Mouse (Mus musculus): ENCODE data around the gene 2010109A12Rik. TPM values are rescaled to one million over a fixed set of nuclear protein-coding genes. Genes with fewer than 3 reads are reported as not detected.

2010109A12Rik gene
- polyA plus RNA-seq, 1 experiment from 2014 or later = 1.4 TPM

DNA sequence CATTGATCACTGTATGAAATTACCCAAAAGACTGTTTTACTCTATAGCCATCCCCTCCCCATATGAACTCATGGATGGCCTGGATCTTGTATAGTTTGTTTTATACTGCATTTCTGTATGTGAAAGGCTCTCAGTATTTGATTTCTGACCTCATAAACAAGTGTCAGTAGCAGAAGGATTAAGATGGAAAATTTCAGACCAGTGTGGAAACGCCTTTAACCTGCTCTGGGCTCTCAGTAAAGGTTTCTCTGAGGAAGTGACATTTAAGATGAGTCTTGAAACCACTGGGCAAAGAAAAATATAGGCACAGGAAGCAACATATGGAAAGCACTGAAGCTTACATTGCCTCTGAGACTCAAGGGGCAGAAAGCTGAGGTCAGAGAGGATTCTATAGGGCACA lies 1.2 kb downstream of the 2010109A12Rik start:
- Histone ChIP-seq H3K9me3 (ENCODE audit: control insufficient read depth, low read length) (no peaks in the 10 kb centered on the region), H3K36me3 (ENCODE audit: control insufficient read depth, insufficient read depth, low read length) (no peaks in the 10 kb centered on the region), H3K9ac (ENCODE audit: low read depth, low read length) (no peak overlapping the region), H3K27me3 (replicated peaks; ENCODE audit: control insufficient read depth, insufficient read depth, low read length) (no peaks in the 10 kb centered on the region), H3K4me2 (peak overlapping the region; percentile 77; the same call in 1 of the 2 replicates), H3K4me3 (ENCODE audit: low read depth, low read length) (no peak overlapping the region), H3K4me1 (replicated peaks; ENCODE audit: control insufficient read depth, insufficient read depth, low read length) (peaks cover 3% of the 10 kb centered on the region; the same call in 1 of the 2 replicates), H3K27ac (ENCODE audit: low read depth, low read length) (no peak overlapping the region)
- ATAC-seq (replicated peaks; ENCODE audit: low FRiP score) (no peak), DNase-seq (ENCODE audit: low spot score) (no peak)
- 70% methylated on average over 1 of the region's 1 CpGs for WGBS

- Histone ChIP-seq H3K9me3 (ENCODE audit: control insufficient read depth, low read length) (no peaks in the 10 kb centered on the region), H3K27me3 (replicated peaks; ENCODE audit: control insufficient read depth, insufficient read depth, low read length) (no peaks in the 10 kb centered on the region), H3K4me3 (ENCODE audit: low read depth, low read length) (no peak overlapping the region), H3K9ac (ENCODE audit: low read depth, low read length) (no peak overlapping the region), H3K36me3 (ENCODE audit: control insufficient read depth, insufficient read depth, low read length) (no peaks in the 10 kb centered on the region), H3K4me2 (no peak overlapping the region), H3K27ac (ENCODE audit: low read depth, low read length) (no peak overlapping the region), H3K4me1 (replicated peaks; ENCODE audit: control insufficient read depth, insufficient read depth, low read length) (no peaks in the 10 kb centered on the region)
- DNase-seq (ENCODE audit: low spot score) (no peak), ATAC-seq (replicated peaks; ENCODE audit: low FRiP score) (no peak)
- 74% methylated on average over 3 of the region's 3 CpGs for WGBS
Measured at GRCm38 (mm10) chr5:93218375-93218774, 12.1 kb downstream of the 2010109A12Rik start.

- Histone ChIP-seq H3K9me3 (ENCODE audit: control insufficient read depth, low read length) (no peaks in the 10 kb centered on the region), H3K9ac (ENCODE audit: low read depth, low read length) (no peak overlapping the region), H3K36me3 (ENCODE audit: control insufficient read depth, insufficient read depth, low read length) (no peaks in the 10 kb centered on the region), H3K27ac (ENCODE audit: low read depth, low read length) (no peak overlapping the region), H3K4me1 (replicated peaks; ENCODE audit: control insufficient read depth, insufficient read depth, low read length) (no peaks in the 10 kb centered on the region), H3K4me3 (ENCODE audit: low read depth, low read length) (no peak overlapping the region), H3K4me2 (no peak overlapping the region), H3K27me3 (replicated peaks; ENCODE audit: control insufficient read depth, insufficient read depth, low read length) (no peaks in the 10 kb centered on the region)
- no peak for DNase-seq (ENCODE audit: low spot score)
- ATAC-seq (replicated peaks; ENCODE audit: low FRiP score) = no peak
- 71% methylated on average over 3 of the region's 3 CpGs for WGBS
Measured at GRCm38 (mm10) chr5:93221661-93222060, 15.3 kb downstream of the 2010109A12Rik start.

DNA sequence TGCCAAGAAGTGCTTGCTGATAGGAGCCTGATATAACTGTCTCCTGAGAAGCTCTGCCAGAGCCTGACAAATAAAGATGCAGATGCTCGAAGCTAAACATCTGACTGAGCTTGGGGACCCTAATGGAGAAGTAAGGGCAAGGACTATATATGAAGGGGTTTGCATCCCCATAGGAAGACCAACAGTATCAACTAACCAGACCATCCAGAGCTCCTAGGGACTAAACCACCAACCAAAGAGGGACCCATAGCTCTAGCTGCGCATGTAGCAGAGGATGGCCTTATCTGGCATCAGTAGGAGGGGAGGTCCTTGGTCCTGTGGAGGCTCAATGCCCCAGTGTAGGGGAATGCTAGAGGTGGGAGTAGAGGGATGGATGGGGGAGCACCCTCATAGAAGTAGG lies 18.2 kb downstream of the 2010109A12Rik start:
- 83% methylated on average over 2 of the region's 2 CpGs for WGBS
- H3K4me1 ChIP-seq (replicated peaks; ENCODE audit: control insufficient read depth, insufficient read depth, low read length) = 0 out of 2 replicates have a peak, but pooled peaks cover 3% of the 10 kb centered on the region

DNA sequence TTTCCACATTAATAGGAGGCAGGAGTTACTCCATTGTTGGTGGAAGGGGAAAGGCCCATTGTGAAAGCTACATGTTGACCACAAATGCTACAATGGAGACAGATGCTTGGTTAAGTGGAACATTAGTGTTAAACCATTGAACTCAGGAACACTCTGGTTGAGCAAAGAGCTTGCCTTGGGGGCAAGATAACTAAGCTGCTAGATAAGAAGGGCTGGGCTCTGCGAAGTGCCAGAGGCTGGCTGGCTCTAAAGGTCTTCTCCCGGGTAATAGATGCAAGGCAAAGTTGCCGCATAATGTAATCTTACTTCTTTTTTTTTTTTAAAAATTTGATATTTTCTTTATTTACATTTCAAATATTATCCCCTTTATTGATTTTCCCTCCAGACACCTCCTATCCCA lies 20.8 kb downstream of the 2010109A12Rik start:
- H3K9me3 ChIP-seq (ENCODE audit: control insufficient read depth, low read length) = no peaks in the 10 kb centered on the region
- no peaks in the 10 kb centered on the region for H3K36me3 ChIP-seq (ENCODE audit: control insufficient read depth, insufficient read depth, low read length)
- ATAC-seq (replicated peaks; ENCODE audit: low FRiP score) = peak; percentile 62; the same call in 1 of the 2 replicates
- DNase-seq (ENCODE audit: low spot score) = no peak
- H3K4me3 ChIP-seq (ENCODE audit: low read depth, low read length) = no peak overlapping the region
- no peaks in the 10 kb centered on the region for H3K27me3 ChIP-seq (replicated peaks; ENCODE audit: control insufficient read depth, insufficient read depth, low read length)
- WGBS = 57% methylated on average over 3 of the region's 3 CpGs
- H3K4me1 ChIP-seq (replicated peaks; ENCODE audit: control insufficient read depth, insufficient read depth, low read length) = 0 out of 2 replicates have a peak, but pooled peaks cover 3% of the 10 kb centered on the region
- H3K27ac ChIP-seq (ENCODE audit: low read depth, low read length) = no peak overlapping the region
- H3K9ac ChIP-seq (ENCODE audit: low read depth, low read length) = no peak overlapping the region
- no peak overlapping the region for H3K4me2 ChIP-seq

More for the DNA sequence above, 18.2 kb downstream of the 2010109A12Rik start:
- no peaks in the 10 kb centered on the region for H3K36me3 ChIP-seq (ENCODE audit: control insufficient read depth, insufficient read depth, low read length)
- DNase-seq (ENCODE audit: low spot score) = no peak
- H3K27ac ChIP-seq (ENCODE audit: low read depth, low read length) = no peak overlapping the region
- H3K4me2 ChIP-seq = no peak overlapping the region
- ATAC-seq (replicated peaks; ENCODE audit: low FRiP score) = no peak
- no peak overlapping the region for H3K4me3 ChIP-seq (ENCODE audit: low read depth, low read length)
- no peaks in the 10 kb centered on the region for H3K9me3 ChIP-seq (ENCODE audit: control insufficient read depth, low read length)
- H3K9ac ChIP-seq (ENCODE audit: low read depth, low read length) = no peak overlapping the region
- H3K27me3 ChIP-seq (replicated peaks; ENCODE audit: control insufficient read depth, insufficient read depth, low read length) = no peaks in the 10 kb centered on the region

- H3K4me1 ChIP-seq (replicated peaks; ENCODE audit: control insufficient read depth, insufficient read depth, low read length) = 0 out of 2 replicates have a peak, but pooled peaks cover 3% of the 10 kb centered on the region
- ATAC-seq (replicated peaks; ENCODE audit: low FRiP score) (no peak), DNase-seq (ENCODE audit: low spot score) (no peak)
- no peak overlapping the region for H3K4me3 ChIP-seq (ENCODE audit: low read depth, low read length)
- no peaks in the 10 kb centered on the region for H3K36me3 ChIP-seq (ENCODE audit: control insufficient read depth, insufficient read depth, low read length)
- no peaks in the 10 kb centered on the region for H3K27me3 ChIP-seq (replicated peaks; ENCODE audit: control insufficient read depth, insufficient read depth, low read length)
- H3K9me3 ChIP-seq (ENCODE audit: control insufficient read depth, low read length) = no peaks in the 10 kb centered on the region
- WGBS = 66% methylated on average over 2 of the region's 2 CpGs
- H3K9ac ChIP-seq (ENCODE audit: low read depth, low read length) = no peak overlapping the region
- no peak overlapping the region for H3K27ac ChIP-seq (ENCODE audit: low read depth, low read length)
- no peak overlapping the region for H3K4me2 ChIP-seq
Measured at GRCm38 (mm10) chr5:93229527-93229926, 23.2 kb downstream of the 2010109A12Rik start.

GRCm38 (mm10) chr5:93231721-93232120 lies 25.4 kb downstream of the 2010109A12Rik start:
- H3K9me3 ChIP-seq (ENCODE audit: control insufficient read depth, low read length) = no peaks in the 10 kb centered on the region
- no peak overlapping the region for H3K9ac ChIP-seq (ENCODE audit: low read depth, low read length)
- WGBS = 68% methylated on average over 3 of the region's 3 CpGs
- no peaks in the 10 kb centered on the region for H3K27me3 ChIP-seq (replicated peaks; ENCODE audit: control insufficient read depth, insufficient read depth, low read length)
- H3K27ac ChIP-seq (ENCODE audit: low read depth, low read length) = no peak overlapping the region
- H3K4me3 ChIP-seq (ENCODE audit: low read depth, low read length) = no peak overlapping the region
- H3K36me3 ChIP-seq (ENCODE audit: control insufficient read depth, insufficient read depth, low read length) = no peaks in the 10 kb centered on the region
- H3K4me2 ChIP-seq = no peak overlapping the region
- 0 out of 2 replicates have a peak, but pooled peaks cover 3% of the 10 kb centered on the region for H3K4me1 ChIP-seq (replicated peaks; ENCODE audit: control insufficient read depth, insufficient read depth, low read length)
- DNase-seq (ENCODE audit: low spot score) (no peak), ATAC-seq (replicated peaks; ENCODE audit: low FRiP score) (no peak)

DNA sequence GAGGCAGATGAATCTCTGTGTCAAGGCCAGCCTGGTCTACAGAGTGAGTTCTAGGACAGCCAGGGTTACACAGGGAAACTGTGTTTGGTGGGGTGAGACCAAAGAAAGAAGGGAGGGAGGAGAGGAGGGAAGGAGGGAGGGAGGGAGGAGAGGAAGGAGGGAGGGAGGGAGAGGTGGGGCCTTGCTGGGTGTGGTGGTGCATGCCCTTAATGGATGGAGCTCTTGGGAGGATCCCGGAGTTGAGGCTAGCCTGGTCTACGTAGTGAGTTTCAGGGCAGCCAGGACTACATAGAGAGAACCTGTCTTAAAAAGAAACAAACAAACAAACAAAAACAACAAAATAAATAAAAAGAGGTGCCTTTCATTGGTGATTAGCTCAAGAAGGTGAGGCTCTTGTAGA lies 26.5 kb downstream of the 2010109A12Rik start:
- DNase-seq (ENCODE audit: low spot score) (no peak), ATAC-seq (replicated peaks; ENCODE audit: low FRiP score) (peak; percentile 58; the same call in 1 of the 2 replicates)
- H3K36me3 ChIP-seq (ENCODE audit: control insufficient read depth, insufficient read depth, low read length) = no peaks in the 10 kb centered on the region
- no peaks in the 10 kb centered on the region for H3K9me3 ChIP-seq (ENCODE audit: control insufficient read depth, low read length)
- H3K4me3 ChIP-seq (ENCODE audit: low read depth, low read length) = no peak overlapping the region
- H3K27me3 ChIP-seq (replicated peaks; ENCODE audit: control insufficient read depth, insufficient read depth, low read length) = no peaks in the 10 kb centered on the region
- no peak overlapping the region for H3K4me2 ChIP-seq
- 76% methylated on average over 2 of the region's 2 CpGs for WGBS
- no peaks in the 10 kb centered on the region for H3K4me1 ChIP-seq (replicated peaks; ENCODE audit: control insufficient read depth, insufficient read depth, low read length)
- no peak overlapping the region for H3K27ac ChIP-seq (ENCODE audit: low read depth, low read length)
- no peak overlapping the region for H3K9ac ChIP-seq (ENCODE audit: low read depth, low read length)

GRCm38 (mm10) chr5:93234130-93234529 lies 27.8 kb downstream of the 2010109A12Rik start:
- no peak for ATAC-seq (replicated peaks; ENCODE audit: low FRiP score)
- WGBS = 75% methylated on average over 4 of the region's 4 CpGs
- peaks cover 2% of the 10 kb centered on the region; the same call in 1 of the 2 replicates for H3K4me1 ChIP-seq (replicated peaks; ENCODE audit: control insufficient read depth, insufficient read depth, low read length)
- no peak overlapping the region for H3K9ac ChIP-seq (ENCODE audit: low read depth, low read length)
- H3K36me3 ChIP-seq (ENCODE audit: control insufficient read depth, insufficient read depth, low read length) = no peaks in the 10 kb centered on the region
- H3K9me3 ChIP-seq (ENCODE audit: control insufficient read depth, low read length) = no peaks in the 10 kb centered on the region
- no peak for DNase-seq (ENCODE audit: low spot score)
- H3K4me3 ChIP-seq (ENCODE audit: low read depth, low read length) = no peak overlapping the region
- no peaks in the 10 kb centered on the region for H3K27me3 ChIP-seq (replicated peaks; ENCODE audit: control insufficient read depth, insufficient read depth, low read length)
- no peak overlapping the region for H3K27ac ChIP-seq (ENCODE audit: low read depth, low read length)
- H3K4me2 ChIP-seq = no peak overlapping the region
